Mouse (Mus musculus): Measurements from ENCODE around the gene Capn10. TPM values are rescaled to one million over a fixed set of nuclear protein-coding genes. Genes with fewer than 3 reads are reported as not detected.

Gene Capn10
- polyA plus RNA-seq, 1 experiment from 2014 or later, result 31.6 TPM

DNA sequence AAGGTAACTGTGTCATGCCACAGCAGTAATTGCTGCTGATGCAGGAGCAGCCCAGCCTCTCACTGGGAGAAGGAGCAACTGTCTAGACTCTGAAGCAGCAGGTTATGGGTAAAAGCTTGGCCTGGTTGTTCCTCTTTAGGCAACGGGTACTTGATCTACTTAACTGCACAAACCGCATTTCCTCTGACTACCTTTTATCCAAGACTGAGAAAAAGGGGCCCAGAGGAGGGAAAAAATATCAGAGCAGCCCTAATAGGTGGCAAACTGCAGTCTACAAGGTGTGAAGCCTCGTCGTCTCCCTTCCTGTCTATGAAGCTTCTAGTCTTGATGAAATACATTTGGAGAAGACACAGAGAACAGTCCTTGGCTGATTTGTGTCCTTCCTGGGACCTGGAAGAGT, 565 bp upstream of the Capn10 start:
- no peak for TF ChIP-seq CTCF (IDR thresholded peaks at IDR 0.05; ENCODE audit: low read depth)
- Histone ChIP-seq H3K36me3 (ENCODE audit: control insufficient read depth, insufficient read depth) (peaks cover 4% of the 10 kb centered on the region; the same call in 1 of the 2 replicates), H3K4me3 (ENCODE audit: low read depth, low read length) (peak overlapping the region; percentile 52), H3K4me1 (replicated peaks; ENCODE audit: control insufficient read depth, insufficient read depth, low read length) (peaks cover 3% of the 10 kb centered on the region), H3K4me2 (replicated peaks; ENCODE audit: low read depth) (peak overlapping the region; percentile 72), H3K27ac (ENCODE audit: low read depth, low read length) (peak overlapping the region; percentile 88), H3K9ac (ENCODE audit: low read depth, low read length) (peak overlapping the region; percentile 57), H3K9me3 (ENCODE audit: control insufficient read depth) (no peaks in the 10 kb centered on the region), H3K27me3 (replicated peaks; ENCODE audit: control insufficient read depth, insufficient read depth, low read length) (no peaks in the 10 kb centered on the region)
- 75% methylated on average over 4 of the region's 4 CpGs for WGBS
- no peak for ATAC-seq

GRCm38 (mm10) chr1:92935054-92935962, 1.1 kb downstream of the Capn10 start:
- ATAC-seq, result no peak
- Histone ChIP-seq H3K9me3 (ENCODE audit: control insufficient read depth) (no peaks in the 10 kb centered on the region), H3K4me1 (replicated peaks; ENCODE audit: control insufficient read depth, insufficient read depth, low read length) (peaks cover 3% of the 10 kb centered on the region), H3K9ac (ENCODE audit: low read depth, low read length) (peak overlapping the region; percentile 47), H3K4me3 (ENCODE audit: low read depth, low read length) (peak overlapping the region; percentile 52), H3K27me3 (replicated peaks; ENCODE audit: control insufficient read depth, insufficient read depth, low read length) (no peaks in the 10 kb centered on the region), H3K27ac (ENCODE audit: low read depth, low read length) (peak overlapping the region; percentile 88), H3K4me2 (replicated peaks; ENCODE audit: low read depth) (peak overlapping the region; percentile 72), H3K36me3 (ENCODE audit: control insufficient read depth, insufficient read depth) (peaks cover 19% of the 10 kb centered on the region)
- TF ChIP-seq CTCF (IDR thresholded peaks at IDR 0.05; ENCODE audit: low read depth), result no peak
- WGBS, result 12% methylated on average over 10 of the region's 10 CpGs

GRCm38 (mm10) chr1:92935977-92936376, 1.8 kb downstream of the Capn10 start:
- Histone ChIP-seq H3K27ac (ENCODE audit: low read depth, low read length) (peak overlapping the region; percentile 88), H3K36me3 (ENCODE audit: control insufficient read depth, insufficient read depth) (peaks cover 23% of the 10 kb centered on the region), H3K4me1 (replicated peaks; ENCODE audit: control insufficient read depth, insufficient read depth, low read length) (peaks cover 3% of the 10 kb centered on the region), H3K4me2 (replicated peaks; ENCODE audit: low read depth) (peak overlapping the region; percentile 72), H3K4me3 (ENCODE audit: low read depth, low read length) (peak overlapping the region; percentile 52; the same call in 1 of the 2 replicates), H3K9me3 (ENCODE audit: control insufficient read depth) (no peaks in the 10 kb centered on the region), H3K9ac (ENCODE audit: low read depth, low read length) (no peak overlapping the region), H3K27me3 (replicated peaks; ENCODE audit: control insufficient read depth, insufficient read depth, low read length) (no peaks in the 10 kb centered on the region)
- ATAC-seq, result no peak
- WGBS, result 25% methylated on average over 2 of the region's 2 CpGs
- peak; percentile 46 for TF ChIP-seq CTCF (IDR thresholded peaks at IDR 0.05; ENCODE audit: low read depth)

- peak overlapping the region; percentile 88 for H3K27ac ChIP-seq (ENCODE audit: low read depth, low read length)
- H3K36me3 ChIP-seq (ENCODE audit: control insufficient read depth, insufficient read depth), result peaks cover 26% of the 10 kb centered on the region
- H3K4me2 ChIP-seq (replicated peaks; ENCODE audit: low read depth), result peak overlapping the region; percentile 72
- no peak overlapping the region for H3K9ac ChIP-seq (ENCODE audit: low read depth, low read length)
- H3K4me1 ChIP-seq (replicated peaks; ENCODE audit: control insufficient read depth, insufficient read depth, low read length), result peaks cover 3% of the 10 kb centered on the region
- TF ChIP-seq CTCF (IDR thresholded peaks at IDR 0.05; ENCODE audit: low read depth), result no peak
- no peak overlapping the region for H3K4me3 ChIP-seq (ENCODE audit: low read depth, low read length)
- H3K27me3 ChIP-seq (replicated peaks; ENCODE audit: control insufficient read depth, insufficient read depth, low read length), result no peaks in the 10 kb centered on the region
- WGBS, result 38% methylated on average over 3 of the region's 3 CpGs
- 0 out of 2 replicates have a peak, but pooled peaks have one; percentile 14 for ATAC-seq
- no peaks in the 10 kb centered on the region for H3K9me3 ChIP-seq (ENCODE audit: control insufficient read depth)
Observed at GRCm38 (mm10) chr1:92936467-92936866, 2.3 kb downstream of the Capn10 start.

GRCm38 (mm10) chr1:92937797-92938196, 3.6 kb downstream of the Capn10 start:
- TF ChIP-seq CTCF (IDR thresholded peaks at IDR 0.05; ENCODE audit: low read depth), result no peak
- ATAC-seq, result peak; percentile 13
- Histone ChIP-seq H3K36me3 (ENCODE audit: control insufficient read depth, insufficient read depth) (peaks cover 37% of the 10 kb centered on the region), H3K9me3 (ENCODE audit: control insufficient read depth) (no peaks in the 10 kb centered on the region), H3K4me2 (replicated peaks; ENCODE audit: low read depth) (peak overlapping the region; percentile 24), H3K4me3 (ENCODE audit: low read depth, low read length) (no peak overlapping the region), H3K27ac (ENCODE audit: low read depth, low read length) (peak overlapping the region; percentile 88), H3K9ac (ENCODE audit: low read depth, low read length) (no peak overlapping the region), H3K27me3 (replicated peaks; ENCODE audit: control insufficient read depth, insufficient read depth, low read length) (no peaks in the 10 kb centered on the region), H3K4me1 (replicated peaks; ENCODE audit: control insufficient read depth, insufficient read depth, low read length) (peaks cover 3% of the 10 kb centered on the region)
- WGBS, result 60% methylated on average over 3 of the region's 3 CpGs

GRCm38 (mm10) chr1:92939746-92940145, 5.6 kb downstream of the Capn10 start:
- TF ChIP-seq CTCF (IDR thresholded peaks at IDR 0.05; ENCODE audit: low read depth), result no peak
- Histone ChIP-seq H3K4me1 (replicated peaks; ENCODE audit: control insufficient read depth, insufficient read depth, low read length) (peaks cover 3% of the 10 kb centered on the region; the same call in 1 of the 2 replicates), H3K4me3 (ENCODE audit: low read depth, low read length) (no peak overlapping the region), H3K9ac (ENCODE audit: low read depth, low read length) (no peak overlapping the region), H3K27me3 (replicated peaks; ENCODE audit: control insufficient read depth, insufficient read depth, low read length) (no peaks in the 10 kb centered on the region), H3K9me3 (ENCODE audit: control insufficient read depth) (no peaks in the 10 kb centered on the region), H3K36me3 (ENCODE audit: control insufficient read depth, insufficient read depth) (peaks cover 56% of the 10 kb centered on the region), H3K27ac (ENCODE audit: low read depth, low read length) (no peak overlapping the region), H3K4me2 (replicated peaks; ENCODE audit: low read depth) (no peak overlapping the region)
- 97% methylated on average over 4 of the region's 4 CpGs for WGBS
- no peak for ATAC-seq
